Mouse (Mus musculus) embryonic facial prominence, embryonic 15.5 days (tissue): ENCODE data around the gene Dpf3. TPM values are rescaled to one million over a fixed set of nuclear protein-coding genes. Genes with fewer than 3 reads are reported as not detected.

Source experiments
- ATAC-seq: fragments of 200-750 bp; cut with Nextera tagmentation; 2 replicates; pipeline ENCODE4 v1.8.0; 2017; ENCODE audit warnings: low read depth, moderate TSS enrichment; ENCODE audit not compliant: insufficient number of reproducible peaks, low FRiP score, low TSS enrichment
- H3K27ac ChIP-seq: fragments of 300-500 bp; sonication (generic); replicated peaks from 2 replicates; pipeline ENCODE4 v1.5.1; 2015; ENCODE audit warnings: mild to moderate bottlenecking, inconsistent platforms
- H3K27me3 ChIP-seq: fragments of 300-500 bp; sonication (generic); 2 replicates; pipeline ENCODE4 v1.6.1; 2015; ENCODE audit warnings: inconsistent platforms
- H3K36me3 ChIP-seq: fragments of 300-500 bp; sonication (generic); 2 replicates; pipeline ENCODE4 v1.6.1; 2015; ENCODE audit warnings: mild to moderate bottlenecking, inconsistent platforms
- H3K4me1 ChIP-seq: fragments of 300-500 bp; sonication (generic); 2 replicates; pipeline ENCODE4 v1.6.1; 2015; ENCODE audit warnings: inconsistent platforms
- H3K4me2 ChIP-seq: fragments of 300-500 bp; sonication (generic); replicated peaks from 2 replicates; pipeline ENCODE4 v1.6.1; 2015; ENCODE audit warnings: mild to moderate bottlenecking, inconsistent platforms
- H3K4me3 ChIP-seq: fragments of 300-500 bp; sonication (generic); replicated peaks from 2 replicates; pipeline ENCODE4 v1.5.1; 2015; ENCODE audit warnings: mild to moderate bottlenecking, inconsistent platforms
- H3K9ac ChIP-seq: fragments of 300-500 bp; sonication (generic); 2 replicates; pipeline ENCODE4 v1.6.1; 2015; ENCODE audit warnings: inconsistent platforms
- H3K9me3 ChIP-seq: fragments of 300-500 bp; sonication (generic); replicated peaks from 2 replicates; pipeline ENCODE4 v1.6.1; 2016; ENCODE audit warnings: inconsistent platforms
- WGBS: fragments of 180-500 bp; shearing (Covaris S2); methylation state at CpG from one replicate; pipeline ENCODE4 v1.1.7; 2015; 5-methylcytosine and 5-hydroxymethylcytosine counted together
- polyA plus RNA-seq: library from polyadenylated mRNA; unstranded; fragments of >200 nt; fragmentation: Nextera tagmentation; extraction: Ambion mirVana; gene quantifications from 2 replicates; pipeline ENCODE4 v1.2.1, GENCODE M21; 2015

Gene Dpf3
- polyA plus RNA-seq, 1 experiment from 2014 or later = 4.6 TPM

DNA sequence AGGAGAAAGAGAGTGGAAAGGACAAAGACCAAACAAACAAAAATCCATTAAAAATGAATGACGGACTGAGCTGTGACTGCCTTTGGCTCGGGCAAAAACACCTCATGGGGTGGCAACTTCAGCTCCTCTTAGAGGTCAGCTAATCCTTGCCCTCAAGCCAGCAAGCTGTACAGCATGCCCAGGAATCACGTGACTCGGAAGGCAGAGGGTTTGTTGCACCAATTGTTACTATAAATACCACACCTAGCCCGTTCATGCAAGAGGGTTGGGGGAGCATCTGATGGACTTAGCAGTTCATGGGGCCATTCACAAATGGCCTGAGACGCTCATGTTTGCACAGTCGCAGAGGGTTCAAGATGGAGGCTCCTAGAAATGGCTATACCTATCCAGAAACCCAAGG, 253.9 kb downstream of the Dpf3 start:
- H3K27ac ChIP-seq = no peak overlapping the region
- no peaks in the 10 kb centered on the region for H3K36me3 ChIP-seq
- no peaks in the 10 kb centered on the region for H3K27me3 ChIP-seq
- WGBS = 56% methylated on average over 7 of the region's 7 CpGs
- H3K4me2 ChIP-seq = no peak overlapping the region
- H3K4me3 ChIP-seq = no peak overlapping the region
- no peaks in the 10 kb centered on the region for H3K4me1 ChIP-seq
- no peak overlapping the region for H3K9ac ChIP-seq
- ATAC-seq = no peak
- no peaks in the 10 kb centered on the region for H3K9me3 ChIP-seq

DNA sequence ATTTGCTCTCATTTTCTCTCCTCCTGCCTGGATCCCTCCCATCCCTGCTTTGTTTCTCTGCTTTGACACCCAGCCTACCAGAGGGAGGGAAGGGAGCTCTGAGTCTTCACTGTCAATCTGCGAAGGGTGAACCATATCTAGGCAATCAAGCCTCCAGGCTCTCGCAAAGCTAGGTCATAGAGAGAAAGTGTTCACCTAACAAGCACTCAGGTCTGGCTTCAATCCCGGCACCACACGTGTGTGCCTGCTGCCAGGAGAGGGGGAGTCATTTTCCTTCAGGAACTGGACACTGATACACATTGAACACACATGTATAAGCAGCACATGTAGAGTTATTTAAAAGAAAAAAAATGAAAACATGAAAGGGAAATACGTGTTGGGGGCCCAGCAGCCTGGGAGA, 254.6 kb downstream of the Dpf3 start:
- Histone ChIP-seq H3K9ac (no peak overlapping the region), H3K4me2 (no peak overlapping the region), H3K27ac (no peak overlapping the region), H3K36me3 (no peaks in the 10 kb centered on the region), H3K27me3 (no peaks in the 10 kb centered on the region), H3K4me1 (no peaks in the 10 kb centered on the region), H3K9me3 (no peaks in the 10 kb centered on the region), H3K4me3 (no peak overlapping the region)
- 48% methylated on average over 5 of the region's 5 CpGs for WGBS
- no peak for ATAC-seq

GRCm38 (mm10) chr12:83231258-83231657, 256.3 kb downstream of the Dpf3 start:
- Histone ChIP-seq H3K27ac (no peak overlapping the region), H3K27me3 (no peaks in the 10 kb centered on the region), H3K4me1 (no peaks in the 10 kb centered on the region), H3K9me3 (no peaks in the 10 kb centered on the region), H3K4me2 (no peak overlapping the region), H3K36me3 (no peaks in the 10 kb centered on the region), H3K9ac (no peak overlapping the region), H3K4me3 (no peak overlapping the region)
- ATAC-seq = no peak
- WGBS = 76% methylated on average over 4 of the region's 4 CpGs

DNA sequence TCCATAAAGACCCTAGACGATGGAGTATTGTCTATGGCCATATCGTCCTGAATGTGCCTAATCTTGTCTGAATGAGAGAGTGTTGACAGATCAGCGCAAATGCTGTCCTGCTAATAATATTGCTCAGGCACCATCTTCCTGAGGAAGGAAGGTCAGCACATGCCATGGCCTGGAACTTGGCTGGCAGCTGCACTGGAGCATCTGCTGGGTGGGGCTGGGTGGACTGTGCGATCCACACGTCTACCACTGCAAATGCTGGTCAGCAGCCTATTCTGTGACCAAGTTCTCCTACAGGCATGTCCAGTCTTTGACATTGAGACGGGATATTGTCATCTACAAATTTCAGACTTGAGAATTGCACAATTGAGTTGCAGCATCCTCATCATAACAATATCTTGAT, 257.8 kb downstream of the Dpf3 start:
- Histone ChIP-seq H3K27ac (no peak overlapping the region), H3K4me2 (no peak overlapping the region), H3K4me1 (no peaks in the 10 kb centered on the region), H3K9me3 (no peaks in the 10 kb centered on the region), H3K36me3 (no peaks in the 10 kb centered on the region), H3K9ac (no peak overlapping the region), H3K27me3 (no peaks in the 10 kb centered on the region), H3K4me3 (no peak overlapping the region)
- ATAC-seq = no peak
- WGBS = 81% methylated on average over 6 of the region's 6 CpGs

GRCm38 (mm10) chr12:83227014-83227413, 260.5 kb downstream of the Dpf3 start:
- ATAC-seq = no peak
- 54% methylated on average over 4 of the region's 4 CpGs for WGBS
- H3K27ac ChIP-seq = no peak overlapping the region
- H3K4me2 ChIP-seq = no peak overlapping the region
- no peaks in the 10 kb centered on the region for H3K36me3 ChIP-seq
- no peaks in the 10 kb centered on the region for H3K4me1 ChIP-seq
- no peaks in the 10 kb centered on the region for H3K9me3 ChIP-seq
- no peaks in the 10 kb centered on the region for H3K27me3 ChIP-seq
- no peak overlapping the region for H3K4me3 ChIP-seq
- H3K9ac ChIP-seq = no peak overlapping the region

- H3K9ac ChIP-seq = no peak overlapping the region
- H3K27ac ChIP-seq = no peak overlapping the region
- H3K4me1 ChIP-seq = no peaks in the 10 kb centered on the region
- no peak for ATAC-seq
- no peaks in the 10 kb centered on the region for H3K9me3 ChIP-seq
- no peak overlapping the region for H3K4me3 ChIP-seq
- H3K36me3 ChIP-seq = no peaks in the 10 kb centered on the region
- H3K4me2 ChIP-seq = no peak overlapping the region
- WGBS = 66% methylated on average over 7 of the region's 7 CpGs
- no peaks in the 10 kb centered on the region; the same call in 1 of the 2 replicates for H3K27me3 ChIP-seq
Observed at GRCm38 (mm10) chr12:83220964-83221363, 266.6 kb downstream of the Dpf3 start.

DNA sequence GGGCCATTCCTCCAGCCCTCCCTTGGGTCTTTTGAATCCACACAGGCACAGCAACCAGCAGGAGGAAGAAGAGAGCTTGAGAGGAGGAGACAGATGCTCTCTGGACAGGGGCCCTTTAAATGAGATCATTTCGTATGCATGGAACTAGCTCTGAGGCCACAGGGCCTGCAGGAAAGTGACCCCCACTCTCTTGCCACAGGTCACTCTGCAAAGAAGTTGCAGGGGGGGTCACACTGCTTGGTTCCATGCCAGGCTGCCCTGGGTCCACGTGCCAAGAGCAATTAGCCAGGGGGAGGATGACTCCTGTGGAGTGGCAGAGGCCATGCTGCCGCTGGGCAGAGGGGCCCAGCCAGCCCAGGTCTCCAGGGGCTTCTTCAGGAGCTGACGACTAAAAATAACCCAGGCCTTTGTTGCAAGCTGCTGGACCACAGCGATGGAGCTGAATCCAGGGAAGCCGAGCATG, 273.6 kb downstream of the Dpf3 start:
- Histone ChIP-seq H3K4me3 (no peak overlapping the region), H3K27me3 (no peaks in the 10 kb centered on the region; the same call in 1 of the 2 replicates), H3K27ac (no peak overlapping the region), H3K9ac (no peak overlapping the region), H3K9me3 (no peaks in the 10 kb centered on the region), H3K36me3 (no peaks in the 10 kb centered on the region), H3K4me2 (no peak overlapping the region), H3K4me1 (peaks cover 6% of the 10 kb centered on the region)
- 35% methylated on average over 6 of the region's 6 CpGs for WGBS
- ATAC-seq = no peak

- Histone ChIP-seq H3K36me3 (no peaks in the 10 kb centered on the region), H3K27me3 (no peaks in the 10 kb centered on the region), H3K4me3 (no peak overlapping the region), H3K4me1 (peaks cover 15% of the 10 kb centered on the region), H3K4me2 (no peak overlapping the region), H3K9ac (no peak overlapping the region), H3K27ac (no peak overlapping the region), H3K9me3 (no peaks in the 10 kb centered on the region)
- no peak for ATAC-seq
- 75% methylated on average over 2 of the region's 2 CpGs for WGBS
Observed at GRCm38 (mm10) chr12:83211976-83212375, 275.5 kb downstream of the Dpf3 start.

DNA sequence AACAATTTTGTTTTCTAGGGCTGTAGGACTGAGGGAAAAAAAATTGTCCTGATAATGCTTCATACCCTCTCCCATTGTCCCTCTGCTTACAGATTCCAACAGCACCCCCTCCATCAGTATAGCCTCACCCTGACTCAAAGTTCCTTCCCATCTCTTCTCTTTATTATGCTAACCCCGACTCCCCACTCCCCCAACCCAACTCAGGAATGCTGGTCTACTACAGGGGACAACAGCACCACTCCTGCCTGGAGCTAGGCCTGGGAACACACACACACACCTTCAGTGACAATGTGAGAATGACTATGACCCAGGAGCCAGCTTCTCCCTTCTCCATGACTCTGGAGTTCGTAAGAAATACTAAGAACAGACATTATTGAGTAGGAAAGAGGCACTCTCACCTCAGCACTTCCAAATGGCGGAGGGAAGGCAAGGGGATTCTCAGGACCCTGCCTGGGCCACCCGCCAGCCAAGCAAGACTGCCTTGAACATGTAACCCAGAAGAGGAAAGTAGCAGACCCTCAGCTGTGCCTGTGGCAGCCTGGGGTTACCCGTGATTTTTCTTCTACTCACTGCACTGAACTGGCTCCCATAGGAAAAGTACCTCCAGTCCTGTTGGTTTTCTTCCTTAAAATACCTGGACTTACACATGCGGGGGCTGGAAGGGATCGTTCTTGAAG, 276.2 kb downstream of the Dpf3 start:
- Histone ChIP-seq H3K4me3 (no peak overlapping the region), H3K27ac (no peak overlapping the region), H3K9me3 (no peaks in the 10 kb centered on the region), H3K4me2 (no peak overlapping the region), H3K36me3 (no peaks in the 10 kb centered on the region), H3K27me3 (no peaks in the 10 kb centered on the region), H3K4me1 (peaks cover 15% of the 10 kb centered on the region), H3K9ac (no peak overlapping the region)
- 73% methylated on average over 7 of the region's 7 CpGs for WGBS
- no peak for ATAC-seq

GRCm38 (mm10) chr12:83210735-83211134, 276.8 kb downstream of the Dpf3 start:
- no peak overlapping the region for H3K9ac ChIP-seq
- no peak overlapping the region for H3K4me2 ChIP-seq
- no peaks in the 10 kb centered on the region for H3K36me3 ChIP-seq
- ATAC-seq = no peak
- no peak overlapping the region for H3K27ac ChIP-seq
- no peak overlapping the region for H3K4me3 ChIP-seq
- H3K9me3 ChIP-seq = no peaks in the 10 kb centered on the region
- 85% methylated on average over 3 of the region's 3 CpGs for WGBS
- no peaks in the 10 kb centered on the region for H3K27me3 ChIP-seq
- peaks cover 15% of the 10 kb centered on the region for H3K4me1 ChIP-seq

DNA sequence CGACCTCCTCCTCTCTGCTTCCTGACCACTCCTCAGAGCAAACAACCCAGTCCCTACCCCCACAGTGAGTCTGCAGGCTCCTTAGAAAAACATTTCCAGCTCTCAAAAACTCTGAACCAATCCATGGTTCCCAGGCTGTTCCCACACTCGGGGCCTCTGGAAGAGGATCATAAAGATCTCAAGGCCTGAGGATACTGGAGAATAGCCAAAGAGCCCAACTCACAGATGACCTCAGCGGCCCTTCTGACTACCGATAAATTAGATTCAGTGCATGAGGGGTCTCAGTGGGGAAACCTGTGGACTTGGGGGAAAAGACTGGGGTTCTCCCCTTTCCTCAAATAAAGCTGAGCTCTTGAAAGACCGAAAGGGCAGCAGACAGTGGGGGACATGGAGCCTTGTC, 277.2 kb downstream of the Dpf3 start:
- no peaks in the 10 kb centered on the region for H3K36me3 ChIP-seq
- no peak for ATAC-seq
- H3K4me2 ChIP-seq = no peak overlapping the region
- H3K9me3 ChIP-seq = no peaks in the 10 kb centered on the region
- H3K9ac ChIP-seq = no peak overlapping the region
- H3K27me3 ChIP-seq = no peaks in the 10 kb centered on the region
- no peak overlapping the region for H3K27ac ChIP-seq
- H3K4me1 ChIP-seq = peaks cover 15% of the 10 kb centered on the region
- 62% methylated on average over 5 of the region's 5 CpGs for WGBS
- no peak overlapping the region for H3K4me3 ChIP-seq

DNA sequence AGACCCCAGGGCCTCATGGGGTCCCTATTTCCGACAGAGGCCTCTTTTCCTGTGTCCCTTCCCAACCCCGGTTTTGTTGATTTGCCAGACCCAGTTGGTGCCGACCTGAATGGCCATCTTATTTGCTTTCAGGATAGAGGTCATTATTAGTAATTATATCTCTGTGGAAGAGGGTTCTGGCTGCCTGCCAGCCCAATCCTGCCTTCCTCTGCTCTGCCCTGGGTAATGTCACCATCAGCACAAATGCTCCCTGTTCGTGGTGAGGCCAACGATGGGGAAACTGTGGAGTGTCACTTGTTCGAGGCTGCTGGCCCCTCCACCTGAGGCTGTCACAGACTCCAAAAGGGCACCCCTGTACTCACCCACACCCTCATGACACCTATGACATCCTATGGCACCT, 278.1 kb downstream of the Dpf3 start:
- 29% methylated on average over 6 of the region's 6 CpGs for WGBS
- ATAC-seq = no peak

More for the DNA sequence above, 278.1 kb downstream of the Dpf3 start:
- no peaks in the 10 kb centered on the region for H3K27me3 ChIP-seq
- H3K4me1 ChIP-seq = peaks cover 15% of the 10 kb centered on the region
- no peak overlapping the region for H3K4me3 ChIP-seq
- H3K4me2 ChIP-seq = no peak overlapping the region
- no peaks in the 10 kb centered on the region for H3K9me3 ChIP-seq
- H3K27ac ChIP-seq = no peak overlapping the region
- no peak overlapping the region for H3K9ac ChIP-seq
- no peaks in the 10 kb centered on the region for H3K36me3 ChIP-seq
